In genomic region chr11:45140490-45140889, GRCm38 (mm10) we compare ENCODE assay signal across 22 mouse cellular contexts.
"Had no signal": no experiment of that assay in that cellular context is flagged by ENCODE, and none has a peak within 500 bp of the region (broad histone marks: within the 10 kb centered on the region; RNA-seq: fewer than 3 reads in every experiment).

No protein-coding gene starts in this region.

- ATAC-seq: hindbrain, embryonic 16.5 days; inflammation-experienced regulatory T-cells, adult 6 months; intestine, embryonic 15.5 days; intestine, postnatal 0 days had no signal

- DNase-seq: gastrocnemius, adult 2 months; gastrocnemius, postnatal 10 days; gastrocnemius, postnatal 36 days; heart, adult 11 months; heart, adult 2 months; heart, postnatal 10 days; heart, postnatal 4 days; kidney, adult 18-20 months; kidney, adult 8-10 months; kidney, postnatal 10 days; kidney, postnatal 25 days; kidney, postnatal 4 days had no signal

- H3K27me3 ChIP-seq: heart, embryonic 12.5 days; hindbrain, embryonic 12.5 days; intestine, embryonic 15.5 days; limb, embryonic 12.5 days had no signal

- H3K36me3 ChIP-seq: heart, embryonic 10.5 days; heart, embryonic 12.5 days; hindbrain, embryonic 10.5 days; hindbrain, embryonic 12.5 days; intestine, embryonic 15.5 days; limb, embryonic 10.5 days; limb, embryonic 12.5 days had no signal
